Mouse (Mus musculus) CD4-positive, CD25-positive, alpha-beta regulatory T cell, adult 4 months (primary cell): ENCODE data around the gene Mrpl43. TPM values are rescaled to one million over a fixed set of nuclear protein-coding genes. Genes with fewer than 3 reads are reported as not detected.

Source experiments
- ATAC-seq: one replicate; pipeline ENCODE4 v1.8.0; 2017
- polyA plus RNA-seq, 2 experiments: library from polyadenylated mRNA; unstranded; fragments of 100-300 nt; shearing (Covaris generic); gene quantifications; one replicate each; pipeline ENCODE4 v1.2.1; 2017

Mrpl43 gene
- polyA plus RNA-seq, 2 experiments from 2014 or later = 45.8 to 63.1 TPM

- ATAC-seq = no peak
These were observed 46.6 kb downstream of the Mrpl43 start for GRCm38 (mm10) chr19:44959633-44960032.

Other genes with a start within 250 kb of the Mrpl43 start
- gene Slf2, start 75.3 kb downstream of the Mrpl43 start, polyA plus RNA-seq = 10 to 100 TPM; 24.7 to 28.4 TPM
- under 1 TPM; 0.14 to 0.31 TPM for gene Sema4g, start 17.3 kb downstream of the Mrpl43 start, polyA plus RNA-seq
- gene Twnk, start 779 bp downstream of the Mrpl43 start, polyA plus RNA-seq = 10 to 100 TPM in 1 of 2 experiments, 1 to 10 TPM in 1; 8.6 to 20.3 TPM
- 1 to 10 TPM in 1 of 2 experiments, under 1 TPM in 1; 0.54 to 1.6 TPM for gene Lzts2, start 8.0 kb upstream of the Mrpl43 start, polyA plus RNA-seq
- not detected for gene Pdzd7, start 39.3 kb upstream of the Mrpl43 start, polyA plus RNA-seq
- gene Sfxn3, start 41.1 kb upstream of the Mrpl43 start, polyA plus RNA-seq = 100 to 1,000 TPM in 1 of 2 experiments, 10 to 100 TPM in 1; 92.5 to 132 TPM
- gene Kazald1, start 68.8 kb upstream of the Mrpl43 start, polyA plus RNA-seq = 1 to 10 TPM in 1 of 2 experiments, under 1 TPM in 1; 0.76 to 1.2 TPM
- not detected for gene Tlx1, start 144.2 kb upstream of the Mrpl43 start, polyA plus RNA-seq
- not detected for gene Lbx1, start 229.4 kb upstream of the Mrpl43 start, polyA plus RNA-seq